Mouse (Mus musculus): ENCODE measurements around the gene Krt34. TPM values are rescaled to one million over a fixed set of nuclear protein-coding genes. Genes with fewer than 3 reads are reported as not detected.

The Krt34 gene
- polyA plus RNA-seq, 1 experiment = not detected

- DNase-seq (ENCODE audit: low read depth) = no peak
- TF ChIP-seq CTCF (IDR thresholded peaks at IDR 0.05; ENCODE audit: borderline replicate concordance, extremely low read depth, insufficient read depth, insufficient read length) = no peak
- TF ChIP-seq POLR2A (IDR thresholded peaks at IDR 0.05; ENCODE audit: borderline replicate concordance, extremely low read depth, insufficient read depth, insufficient read length, poor library complexity, severe bottlenecking) = no peak
Measured at GRCm38 (mm10) chr11:100046303-100046866, 5.0 kb upstream of the Krt34 start.

DNA sequence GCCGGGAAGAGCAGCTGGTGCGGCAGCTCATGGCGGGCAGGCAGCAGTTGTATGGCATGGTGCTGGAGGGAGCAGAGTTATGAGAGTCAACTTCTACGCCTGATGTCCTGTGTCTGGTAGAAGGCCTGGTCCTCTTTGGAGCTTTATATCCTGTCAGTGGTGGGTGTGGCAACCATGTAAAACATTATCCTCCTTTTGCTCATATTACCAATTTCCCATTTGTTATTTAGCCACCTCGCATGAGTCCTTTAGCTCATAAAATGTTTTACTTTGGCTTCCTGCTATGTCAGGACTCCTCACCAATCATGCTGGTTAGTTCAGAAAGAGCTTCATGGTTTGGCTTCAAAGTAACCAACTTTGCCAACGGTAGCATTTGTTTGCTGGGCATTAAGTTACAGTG is 11.6 kb downstream of the Krt34 start, which contains the start of gene Krt33b:
Gene Krt33b, minus strand, starts transcription at position 101 of the 400 bp plus-strand sequence.
- TF ChIP-seq POLR2A (IDR thresholded peaks at IDR 0.05; ENCODE audit: borderline replicate concordance, extremely low read depth, insufficient read depth, insufficient read length, poor library complexity, severe bottlenecking) = no peak
- no peak for TF ChIP-seq CTCF (IDR thresholded peaks at IDR 0.05; ENCODE audit: borderline replicate concordance, extremely low read depth, insufficient read depth, insufficient read length)
- DNase-seq (ENCODE audit: low read depth) = no peak

DNA sequence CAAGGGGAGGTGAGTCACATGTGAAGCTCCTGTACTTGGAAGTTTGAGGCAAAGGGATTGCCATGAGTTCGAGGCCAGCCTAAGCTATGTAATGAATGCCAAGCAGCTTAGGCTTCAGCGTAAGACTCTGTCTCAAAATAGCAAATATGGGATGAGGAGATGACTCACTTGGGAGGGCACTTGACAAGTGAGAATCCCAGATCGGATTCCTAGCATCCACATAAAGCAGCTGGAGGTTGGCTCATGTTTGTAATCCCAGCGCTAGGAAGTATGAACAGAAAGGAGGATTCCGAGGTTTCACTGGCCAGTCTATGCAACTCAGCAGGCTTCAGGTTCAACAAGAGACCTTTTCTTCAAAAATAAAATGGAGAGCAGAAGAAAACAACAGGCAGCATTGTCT is 19.9 kb downstream of the Krt34 start:
- no peak for DNase-seq (ENCODE audit: low read depth)
- TF ChIP-seq CTCF (IDR thresholded peaks at IDR 0.05; ENCODE audit: borderline replicate concordance, extremely low read depth, insufficient read depth, insufficient read length) (no peak), POLR2A (IDR thresholded peaks at IDR 0.05; ENCODE audit: borderline replicate concordance, extremely low read depth, insufficient read depth, insufficient read length, poor library complexity, severe bottlenecking) (no peak)

- no peak for DNase-seq (ENCODE audit: low read depth)
- TF ChIP-seq POLR2A (IDR thresholded peaks at IDR 0.05; ENCODE audit: borderline replicate concordance, extremely low read depth, insufficient read depth, insufficient read length, poor library complexity, severe bottlenecking) (no peak), CTCF (IDR thresholded peaks at IDR 0.05; ENCODE audit: borderline replicate concordance, extremely low read depth, insufficient read depth, insufficient read length) (no peak)
Measured at GRCm38 (mm10) chr11:100019466-100019865, 21.9 kb downstream of the Krt34 start.

DNA sequence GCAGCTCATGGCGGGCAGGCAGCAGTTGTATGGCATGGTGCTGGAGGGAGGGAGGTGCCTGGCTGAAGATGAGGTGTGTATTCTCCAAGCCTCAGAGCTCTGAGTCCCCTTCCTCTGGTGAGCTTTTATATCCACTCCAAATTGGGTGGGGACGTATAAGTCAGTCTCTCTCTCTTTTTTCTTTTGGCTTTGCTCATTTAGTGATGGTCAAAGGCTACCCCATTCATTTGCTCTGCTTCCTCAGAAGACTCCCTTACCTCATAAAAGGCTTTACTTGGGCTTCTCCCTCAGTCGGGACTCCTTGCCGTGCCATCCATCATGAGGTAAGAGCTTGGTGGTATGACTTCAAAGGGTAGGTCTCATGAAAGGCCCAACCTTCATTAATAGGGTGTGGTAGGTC is 25.2 kb downstream of the Krt34 start, which contains the start of gene Krt33a:
Gene Krt33a, minus strand, starts transcription at position 101 of the 400 bp plus-strand sequence.
- TF ChIP-seq POLR2A (IDR thresholded peaks at IDR 0.05; ENCODE audit: borderline replicate concordance, extremely low read depth, insufficient read depth, insufficient read length, poor library complexity, severe bottlenecking) (no peak), CTCF (IDR thresholded peaks at IDR 0.05; ENCODE audit: borderline replicate concordance, extremely low read depth, insufficient read depth, insufficient read length) (no peak)
- DNase-seq (ENCODE audit: low read depth) = no peak

DNA sequence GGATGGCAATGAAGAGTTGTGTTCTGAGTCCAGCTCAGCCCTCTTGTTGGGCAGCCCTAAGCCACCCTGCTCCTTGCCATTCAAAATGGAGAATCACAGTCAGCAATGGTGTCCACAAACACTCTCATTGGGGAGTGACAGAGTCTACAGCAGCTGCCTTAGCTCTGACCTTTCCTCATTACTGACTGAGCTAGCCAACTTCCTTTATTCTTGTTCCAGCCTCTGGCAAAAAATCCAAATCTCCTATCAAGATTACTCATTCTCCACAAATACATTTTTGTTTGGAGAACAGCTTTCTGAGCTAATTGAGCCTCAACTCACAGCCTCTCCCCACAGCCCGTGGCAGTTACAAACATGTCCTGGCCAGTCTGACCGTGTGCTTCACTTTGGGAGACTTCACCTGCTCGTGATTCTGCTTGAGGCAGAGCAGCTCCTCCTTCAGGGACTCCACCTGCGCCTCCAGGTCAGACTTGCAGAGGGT is 27.6 kb downstream of the Krt34 start:
- TF ChIP-seq POLR2A (IDR thresholded peaks at IDR 0.05; ENCODE audit: borderline replicate concordance, extremely low read depth, insufficient read depth, insufficient read length, poor library complexity, severe bottlenecking) = no peak
- TF ChIP-seq CTCF (IDR thresholded peaks at IDR 0.05; ENCODE audit: borderline replicate concordance, extremely low read depth, insufficient read depth, insufficient read length) = no peak
- DNase-seq (ENCODE audit: low read depth) = no peak

DNA sequence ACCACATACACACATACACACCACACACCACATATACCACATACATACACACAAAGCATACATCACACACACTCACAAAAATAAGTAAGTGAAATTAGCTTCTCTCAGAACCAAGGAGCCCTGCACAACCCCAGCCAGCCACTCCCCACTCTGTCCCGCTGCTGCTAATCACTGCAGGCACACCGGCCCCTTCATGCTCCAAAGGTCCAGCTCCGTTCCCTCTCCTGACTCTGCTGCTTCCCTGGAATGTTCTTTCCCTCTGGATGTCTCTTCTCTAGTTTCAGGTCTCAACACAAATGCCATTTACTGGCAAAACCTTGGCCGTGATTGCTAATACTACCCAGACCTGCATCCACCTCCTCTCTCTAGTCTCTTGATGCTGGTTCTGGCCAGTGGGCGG is 30.7 kb downstream of the Krt34 start:
- TF ChIP-seq CTCF (IDR thresholded peaks at IDR 0.05; ENCODE audit: borderline replicate concordance, extremely low read depth, insufficient read depth, insufficient read length) (no peak), POLR2A (IDR thresholded peaks at IDR 0.05; ENCODE audit: borderline replicate concordance, extremely low read depth, insufficient read depth, insufficient read length, poor library complexity, severe bottlenecking) (no peak)
- DNase-seq (ENCODE audit: low read depth) = no peak

GRCm38 (mm10) chr11:100008336-100008735 is 33.0 kb downstream of the Krt34 start:
- no peak for TF ChIP-seq POLR2A (IDR thresholded peaks at IDR 0.05; ENCODE audit: borderline replicate concordance, extremely low read depth, insufficient read depth, insufficient read length, poor library complexity, severe bottlenecking)
- no peak for TF ChIP-seq CTCF (IDR thresholded peaks at IDR 0.05; ENCODE audit: borderline replicate concordance, extremely low read depth, insufficient read depth, insufficient read length)
- no peak for DNase-seq (ENCODE audit: low read depth)

GRCm38 (mm10) chr11:100006624-100007023 is 34.7 kb downstream of the Krt34 start:
- TF ChIP-seq POLR2A (IDR thresholded peaks at IDR 0.05; ENCODE audit: borderline replicate concordance, extremely low read depth, insufficient read depth, insufficient read length, poor library complexity, severe bottlenecking) (no peak), CTCF (IDR thresholded peaks at IDR 0.05; ENCODE audit: borderline replicate concordance, extremely low read depth, insufficient read depth, insufficient read length) (peak; percentile 48; the same call in 1 of the 2 replicates)
- DNase-seq (ENCODE audit: low read depth) = no peak

GRCm38 (mm10) chr11:100005905-100006304 is 35.4 kb downstream of the Krt34 start:
- no peak for DNase-seq (ENCODE audit: low read depth)
- no peak for TF ChIP-seq POLR2A (IDR thresholded peaks at IDR 0.05; ENCODE audit: borderline replicate concordance, extremely low read depth, insufficient read depth, insufficient read length, poor library complexity, severe bottlenecking)
- no peak for TF ChIP-seq CTCF (IDR thresholded peaks at IDR 0.05; ENCODE audit: borderline replicate concordance, extremely low read depth, insufficient read depth, insufficient read length)

GRCm38 (mm10) chr11:100004846-100005245 is 36.5 kb downstream of the Krt34 start:
- TF ChIP-seq POLR2A (IDR thresholded peaks at IDR 0.05; ENCODE audit: borderline replicate concordance, extremely low read depth, insufficient read depth, insufficient read length, poor library complexity, severe bottlenecking) (no peak), CTCF (IDR thresholded peaks at IDR 0.05; ENCODE audit: borderline replicate concordance, extremely low read depth, insufficient read depth, insufficient read length) (peak; percentile 79; the same call in 1 of the 2 replicates)
- peak; percentile 60 for DNase-seq (ENCODE audit: low read depth)

DNA sequence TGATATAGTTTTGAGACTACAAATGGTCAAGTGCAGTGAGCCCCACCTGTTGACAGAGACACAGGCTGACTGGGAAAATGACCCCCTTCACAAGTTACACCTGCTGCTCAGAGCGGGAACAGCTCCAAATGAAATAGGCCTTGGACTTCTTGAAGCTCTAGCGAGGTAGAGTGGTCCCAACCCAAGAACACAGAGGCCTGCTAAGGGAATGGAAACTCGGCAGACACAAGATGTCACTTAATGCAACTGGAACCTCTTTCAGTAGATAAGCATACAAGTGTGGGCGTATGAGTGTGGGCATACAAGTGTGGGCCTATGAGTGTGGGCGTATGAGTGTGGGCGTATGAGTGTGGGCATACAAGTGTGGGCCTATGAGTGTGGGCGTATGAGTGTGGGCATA is 42.3 kb downstream of the Krt34 start:
- TF ChIP-seq CTCF (IDR thresholded peaks at IDR 0.05; ENCODE audit: borderline replicate concordance, extremely low read depth, insufficient read depth, insufficient read length) (no peak), POLR2A (IDR thresholded peaks at IDR 0.05; ENCODE audit: borderline replicate concordance, extremely low read depth, insufficient read depth, insufficient read length, poor library complexity, severe bottlenecking) (no peak)
- no peak for DNase-seq (ENCODE audit: low read depth)

All from brain, embryonic 14.5 days (tissue).